30 mouse cellular contexts compared by ENCODE assay signal in genomic region chr2:52327244-52327815, GRCm38 (mm10). TPM values are rescaled to one million over a fixed set of nuclear protein-coding genes. Genes with fewer than 3 reads are reported as not detected.
A peak's percentile ranks its signal among the peaks of the same experiment; 100 is the strongest.
DNase-seq lines count a peak whose midpoint lies in the region; ATAC-seq and TF ChIP-seq lines count a peak whose summit lies in the region.
"Had no signal": no experiment of that assay in that cellular context is flagged by ENCODE, and none has a peak within 500 bp of the region (broad histone marks: within the 10 kb centered on the region; RNA-seq: fewer than 3 reads in every experiment).

No protein-coding gene starts in this region.

- no peak overlapping the region for H3K27ac ChIP-seq in forebrain, embryonic 13.5 days
- H3K27ac ChIP-seq in forebrain, embryonic 12.5 days: no peak overlapping the region
- H3K27ac ChIP-seq in gastrocnemius, adult 2 months: peak overlapping the region; percentile 12; the same call in 1 of the 2 replicates
- H3K27ac ChIP-seq in forebrain, embryonic 16.5 days (ENCODE audit: low read length): no peak overlapping the region
- H3K27ac ChIP-seq in hindbrain, postnatal 0 days: no peak overlapping the region
- H3K27ac ChIP-seq: embryonic facial prominence, embryonic 10.5 days; embryonic facial prominence, embryonic 13.5 days; heart, adult 2 months; heart, embryonic 15.5 days; hindbrain, embryonic 10.5 days; hindbrain, embryonic 13.5 days had no signal

- no peak overlapping the region for H3K4me3 ChIP-seq in forebrain, embryonic 13.5 days
- H3K4me3 ChIP-seq in forebrain, embryonic 12.5 days (replicated peaks): no peak overlapping the region
- H3K4me3 ChIP-seq in gastrocnemius, adult 2 months: peak overlapping the region; percentile 72
- H3K4me3 ChIP-seq in forebrain, embryonic 16.5 days (replicated peaks; ENCODE audit: low read length): no peak overlapping the region
- H3K4me3 ChIP-seq in hindbrain, postnatal 0 days (ENCODE audit: low read length): no peak overlapping the region
- H3K4me3 ChIP-seq: embryonic facial prominence, embryonic 10.5 days; embryonic facial prominence, embryonic 13.5 days; erythroblast, embryonic 14.5 days; heart, adult 2 months; heart, embryonic 12.5 days; heart, embryonic 15.5 days; hindbrain, embryonic 10.5 days; hindbrain, embryonic 13.5 days had no signal

- DNase-seq in gastrocnemius, adult 2 months: no peak
- DNase-seq in gastrocnemius, postnatal 25 days: no peak
- no peak for DNase-seq in hindbrain, postnatal 0 days (ENCODE audit: low spot score)
- DNase-seq: adrenal gland, postnatal 10 days; adrenal gland, postnatal 36 days; cerebellum, adult 11-12 months; cerebellum, adult 8-10 months; cerebellum, postnatal 10 days; cerebellum, postnatal 36 days; embryo, embryonic 11 days; gastrocnemius, postnatal 36 days; heart, adult 2 months; heart, postnatal 10 days; heart, postnatal 36 days; kidney, adult 18-20 months; kidney, adult 9 months had no signal

- H3K27me3 ChIP-seq in forebrain, embryonic 13.5 days: no peaks in the 10 kb centered on the region
- no peaks in the 10 kb centered on the region for H3K27me3 ChIP-seq in forebrain, embryonic 12.5 days
- H3K27me3 ChIP-seq in forebrain, embryonic 16.5 days (replicated peaks; ENCODE audit: control insufficient read depth, insufficient read depth, low read length): no peaks in the 10 kb centered on the region
- H3K27me3 ChIP-seq in hindbrain, postnatal 0 days (ENCODE audit: insufficient read depth, low read length): no peaks in the 10 kb centered on the region
- H3K27me3 ChIP-seq: embryonic facial prominence, embryonic 13.5 days; heart, embryonic 12.5 days; heart, embryonic 15.5 days; hindbrain, embryonic 13.5 days had no signal

- no peak overlapping the region for H3K9ac ChIP-seq in forebrain, embryonic 13.5 days
- no peak overlapping the region for H3K9ac ChIP-seq in forebrain, embryonic 12.5 days
- H3K9ac ChIP-seq in forebrain, embryonic 16.5 days (replicated peaks; ENCODE audit: low read depth, low read length): no peak overlapping the region
- no peak overlapping the region for H3K9ac ChIP-seq in hindbrain, postnatal 0 days (replicated peaks; ENCODE audit: low read length)
- H3K9ac ChIP-seq: embryonic facial prominence, embryonic 13.5 days; heart, embryonic 12.5 days; heart, embryonic 15.5 days; hindbrain, embryonic 13.5 days had no signal

- WGBS in forebrain, embryonic 13.5 days: 59% methylated on average over 4 of the region's 4 CpGs
- WGBS in forebrain, embryonic 12.5 days: 61% methylated on average over 4 of the region's 4 CpGs
- WGBS in forebrain, embryonic 16.5 days: 46% methylated on average over 4 of the region's 4 CpGs
- 70% methylated on average over 4 of the region's 4 CpGs for WGBS in hindbrain, postnatal 0 days

- TF ChIP-seq CTCF in gastrocnemius, adult 2 months (IDR thresholded peaks at IDR 0.05): no peak
- no peak for TF ChIP-seq CTCF in hindbrain, postnatal 0 days (IDR thresholded peaks at IDR 0.05; ENCODE audit: low read depth)

- peak; percentile 91 for ATAC-seq in forebrain, embryonic 13.5 days
- no peak for ATAC-seq in forebrain, embryonic 12.5 days (ENCODE audit: low FRiP score)
- ATAC-seq in forebrain, embryonic 16.5 days: peak; percentile 91
- ATAC-seq in hindbrain, postnatal 0 days: no peak
- ATAC-seq: activated CD4-positive, CD25-positive, alpha-beta regulatory T cell, adult 4 months; hindbrain, embryonic 16.5 days; inflammation-experienced regulatory T-cells, adult 6 months; intestine, embryonic 16.5 days had no signal

- H3K4me1 ChIP-seq in forebrain, embryonic 13.5 days: no peaks in the 10 kb centered on the region
- H3K4me1 ChIP-seq in forebrain, embryonic 12.5 days: no peaks in the 10 kb centered on the region
- H3K4me1 ChIP-seq in forebrain, embryonic 16.5 days (replicated peaks; ENCODE audit: control insufficient read depth, insufficient read depth, low read length): no peaks in the 10 kb centered on the region
- H3K4me1 ChIP-seq in hindbrain, postnatal 0 days (ENCODE audit: insufficient read depth, low read length): no peaks in the 10 kb centered on the region
- H3K4me1 ChIP-seq: embryonic facial prominence, embryonic 10.5 days; embryonic facial prominence, embryonic 13.5 days; hindbrain, embryonic 10.5 days; hindbrain, embryonic 13.5 days had no signal

- intact Hi-C loops in gastrocnemius, adult 2 months (cut with DNase I): loop anchor here (2.0 kb wide), 1 partner anchor 79 kb away; no protein-coding TSS in a partner anchor

- no peaks in the 10 kb centered on the region for H3K36me3 ChIP-seq in forebrain, embryonic 13.5 days (ENCODE audit: poor library complexity, severe bottlenecking)
- H3K36me3 ChIP-seq in forebrain, embryonic 12.5 days (replicated peaks): no peaks in the 10 kb centered on the region
- no peaks in the 10 kb centered on the region for H3K36me3 ChIP-seq in forebrain, embryonic 16.5 days (ENCODE audit: control insufficient read depth, insufficient read depth)
- no peaks in the 10 kb centered on the region for H3K36me3 ChIP-seq in hindbrain, postnatal 0 days (ENCODE audit: insufficient read depth, low read length)
- H3K36me3 ChIP-seq: embryonic facial prominence, embryonic 10.5 days; embryonic facial prominence, embryonic 13.5 days; heart, embryonic 12.5 days; heart, embryonic 15.5 days; hindbrain, embryonic 10.5 days; hindbrain, embryonic 13.5 days had no signal

- no peak overlapping the region for H3K4me2 ChIP-seq in forebrain, embryonic 13.5 days
- H3K4me2 ChIP-seq in forebrain, embryonic 12.5 days: no peak overlapping the region
- no peak overlapping the region for H3K4me2 ChIP-seq in forebrain, embryonic 16.5 days (ENCODE audit: low read length)
- no peak overlapping the region for H3K4me2 ChIP-seq in hindbrain, postnatal 0 days (ENCODE audit: low read depth, low read length)
- H3K4me2 ChIP-seq: embryonic facial prominence, embryonic 13.5 days; heart, embryonic 12.5 days; heart, embryonic 15.5 days; hindbrain, embryonic 13.5 days had no signal

- H3K9me3 ChIP-seq in forebrain, embryonic 13.5 days (replicated peaks): no peaks in the 10 kb centered on the region
- no peaks in the 10 kb centered on the region for H3K9me3 ChIP-seq in forebrain, embryonic 12.5 days
- H3K9me3 ChIP-seq in forebrain, embryonic 16.5 days (ENCODE audit: control insufficient read depth, low read length): no peaks in the 10 kb centered on the region
- H3K9me3 ChIP-seq in hindbrain, postnatal 0 days (ENCODE audit: low read length): no peaks in the 10 kb centered on the region
- H3K9me3 ChIP-seq: embryonic facial prominence, embryonic 10.5 days; embryonic facial prominence, embryonic 13.5 days; heart, embryonic 12.5 days; heart, embryonic 15.5 days; hindbrain, embryonic 10.5 days; hindbrain, embryonic 13.5 days had no signal

RNA-seq across cellular contexts. Expression of gene Neb, which starts 50.9 kb away (rescaled TPM):
- 3.6 and 4.7 TPM in 2 replicates for polyA plus RNA-seq in forebrain, embryonic 13.5 days (2015; fragmentation: Nextera tagmentation; extraction: Ambion mirVana)
- 1.1 and 1.7 TPM in 2 replicates for polyA plus RNA-seq in forebrain, embryonic 12.5 days (2016; fragmentation: Nextera tagmentation; extraction: Ambion mirVana)
- total RNA-seq in gastrocnemius, adult 2 months (2021): 1,000 to 10,000 TPM; 5,559 to 6,662 TPM
- total RNA-seq in gastrocnemius, postnatal 25 days (2021): 1,000 to 10,000 TPM; 4,872 to 5,741 TPM
- 6.4 and 10.5 TPM in 2 replicates for polyA plus RNA-seq in forebrain, embryonic 16.5 days (2015; fragmentation: Nextera tagmentation; extraction: Ambion mirVana)
- 1.2 and 2.5 TPM in 2 replicates for total RNA-seq in hindbrain, postnatal 0 days (2014; rRNA removed)
- polyA plus RNA-seq in hindbrain, postnatal 0 days (2015; fragmentation: Nextera tagmentation; extraction: Ambion mirVana): 0.38 and 0.58 TPM in 2 replicates
- polyA plus RNA-seq: erythroblast, embryonic 14.5 days had no signal

Comparison
In these comparisons a context has a peak if more than half of its experiments do, and no peak if none do; other contexts are left out.
1. ATAC-seq: peak in forebrain, embryonic 13.5 days (single experiment) and forebrain, embryonic 16.5 days (single experiment); none in forebrain, embryonic 12.5 days (single experiment) and hindbrain, postnatal 0 days (single experiment).